Mouse (Mus musculus): ENCODE data around the gene Disp1. TPM values are rescaled to one million over a fixed set of nuclear protein-coding genes. Genes with fewer than 3 reads are reported as not detected.

Disp1 gene
- total and polyA plus RNA-seq, 3 experiments, result 3.4 to 11.3 (median 5.9) TPM

- Histone ChIP-seq H3K4me3 (replicated peaks in 1 of 3; ENCODE audit: low read depth in 2 of 3, low read length in 2 of 3, poor library complexity in 1 of 3) (no peak overlapping the region), H3K9me3 (replicated peaks; ENCODE audit: low read length) (peaks cover 6% of the 10 kb centered on the region), H3K27me3 (replicated peaks) (no peaks in the 10 kb centered on the region), H3K4me1 (ENCODE audit: control insufficient read depth in 1 of 2, insufficient read depth in 2 of 2) (peaks cover 6 to 20% of the 10 kb centered on the region in 2 experiments), H3K79me2 (replicated peaks; ENCODE audit: control insufficient read depth, extremely low read depth, insufficient read depth, poor library complexity, severe bottlenecking) (no peaks in the 10 kb centered on the region), H3K36me3 (replicated peaks in 1 of 2; ENCODE audit: control insufficient read depth in 1 of 2, insufficient read depth in 1 of 2, low read length in 1 of 2) (no peaks in the 10 kb centered on the region), H3K4me2 (ENCODE audit: insufficient read depth, low read depth, poor library complexity, severe bottlenecking) (no peak overlapping the region), H3K9ac (ENCODE audit: insufficient read depth, low read depth) (no peak overlapping the region), H3K27ac (ENCODE audit: insufficient read depth, low read depth) (no peak overlapping the region)
- in situ Hi-C loops (cut with MboI; ENCODE audit: low pct_ligation_motif_present, low pct_unique_long_range_greater_than_20kb, low sequenced_read_pairs), result no loop called here
- no peak for DNase-seq (ENCODE audit: extremely low read depth)
- TF ChIP-seq KAT2A (IDR thresholded peaks at IDR 0.05; ENCODE audit: insufficient replicate concordance, low read length), result no peak
- no peak for TF ChIP-seq EP300 (IDR thresholded peaks at IDR 0.05; ENCODE audit: low read length)
- no peak for TF ChIP-seq ELF1 (IDR thresholded peaks at IDR 0.05; ENCODE audit: low read depth, low read length)
- TF ChIP-seq TCF12 (IDR thresholded peaks at IDR 0.05; ENCODE audit: low read depth, low read length), result no peak
- no peak for TF ChIP-seq MAZ (IDR thresholded peaks at IDR 0.05; ENCODE audit: low read depth, low read length)
- TF ChIP-seq USF1 (IDR thresholded peaks at IDR 0.05; ENCODE audit: low read depth, low read length), result no peak
- TF ChIP-seq USF2 (conservative IDR thresholded peaks at IDR 0.05; ENCODE audit: low read depth, low read length), result no peak
- TF ChIP-seq RAD21 (IDR thresholded peaks at IDR 0.05; ENCODE audit: low read depth, low read length), result no peak
- TF ChIP-seq GABPA (IDR thresholded peaks at IDR 0.05; ENCODE audit: insufficient replicate concordance, low read depth, low read length), result no peak
- TF ChIP-seq NELFE (IDR thresholded peaks at IDR 0.05; ENCODE audit: low read depth, low read length), result no peak
- TF ChIP-seq CTCF (conservative IDR thresholded peaks at IDR 0.05 in 1 of 2, IDR thresholded peaks at IDR 0.05 in 1 of 2; ENCODE audit: low read depth in 2 of 2, low read length in 2 of 2), result no peak
- TF ChIP-seq JUND (conservative IDR thresholded peaks at IDR 0.05; ENCODE audit: low read depth, low read length), result no peak
- TF ChIP-seq MXI1 (IDR thresholded peaks at IDR 0.05; ENCODE audit: low read depth, low read length), result no peak
- TF ChIP-seq BHLHE40 (IDR thresholded peaks at IDR 0.05; ENCODE audit: low read depth, low read length), result no peak
- dilution Hi-C loops (cut with MboI; ENCODE audit: extremely low pct_ligation_motif_present, extremely low pct_unique_long_range_greater_than_20kb, low sequenced_read_pairs), result no loop called here
Measured at GRCm38 (mm10) chr1:183075121-183075822, 146.1 kb downstream of the Disp1 start.

GRCm38 (mm10) chr1:183072263-183073050, 148.9 kb downstream of the Disp1 start:
- dilution Hi-C loops (cut with MboI; ENCODE audit: extremely low pct_ligation_motif_present, extremely low pct_unique_long_range_greater_than_20kb, low sequenced_read_pairs) (no loop called here), in situ Hi-C loops (cut with MboI; ENCODE audit: low pct_ligation_motif_present, low pct_unique_long_range_greater_than_20kb, low sequenced_read_pairs) (no loop called here)
- no peak overlapping the region for H3K4me2 ChIP-seq (ENCODE audit: insufficient read depth, low read depth, poor library complexity, severe bottlenecking)
- H3K36me3 ChIP-seq (replicated peaks in 1 of 2; ENCODE audit: control insufficient read depth in 1 of 2, insufficient read depth in 1 of 2, low read length in 1 of 2), result no peaks in the 10 kb centered on the region
- H3K9me3 ChIP-seq (replicated peaks; ENCODE audit: low read length), result no peaks in the 10 kb centered on the region
- no peak for DNase-seq (ENCODE audit: extremely low read depth)
- H3K4me1 ChIP-seq (ENCODE audit: control insufficient read depth in 1 of 2, insufficient read depth in 2 of 2), result peaks cover 6 to 20% of the 10 kb centered on the region in 2 experiments
- H3K4me3 ChIP-seq (replicated peaks in 1 of 3; ENCODE audit: low read depth in 2 of 3, low read length in 2 of 3, poor library complexity in 1 of 3), result no peak overlapping the region
- TF ChIP-seq BHLHE40 (IDR thresholded peaks at IDR 0.05; ENCODE audit: low read depth, low read length) (no peak), USF1 (IDR thresholded peaks at IDR 0.05; ENCODE audit: low read depth, low read length) (no peak), PAX5 (IDR thresholded peaks at IDR 0.05; ENCODE audit: low read length) (no peak), ZMIZ1 (IDR thresholded peaks at IDR 0.05; ENCODE audit: low read depth, low read length) (no peak), MEF2A (IDR thresholded peaks at IDR 0.05; ENCODE audit: borderline replicate concordance, low read depth, low read length) (no peak), ETS1 (conservative IDR thresholded peaks at IDR 0.05; ENCODE audit: low read depth, low read length) (no peak), CTCF (conservative IDR thresholded peaks at IDR 0.05 in 1 of 2, IDR thresholded peaks at IDR 0.05 in 1 of 2; ENCODE audit: low read depth in 2 of 2, low read length in 2 of 2) (no peak), ZNF384 (IDR thresholded peaks at IDR 0.05; ENCODE audit: low read depth, low read length) (no peak), TBP (conservative IDR thresholded peaks at IDR 0.05; ENCODE audit: low read depth, low read length) (no peak)
- no peaks in the 10 kb centered on the region for H3K27me3 ChIP-seq (replicated peaks)
- H3K27ac ChIP-seq (ENCODE audit: insufficient read depth, low read depth), result no peak overlapping the region
- no peaks in the 10 kb centered on the region for H3K79me2 ChIP-seq (replicated peaks; ENCODE audit: control insufficient read depth, extremely low read depth, insufficient read depth, poor library complexity, severe bottlenecking)
- H3K9ac ChIP-seq (ENCODE audit: insufficient read depth, low read depth), result no peak overlapping the region
